Mouse (Mus musculus) adrenal gland, postnatal 10 days (tissue): ENCODE data around the gene Pskh1. TPM values are rescaled to one million over a fixed set of nuclear protein-coding genes. Genes with fewer than 3 reads are reported as not detected.
A peak's percentile ranks its signal among the peaks of the same experiment; 100 is the strongest.

Experiments used
- DNase-seq: peaks from one replicate; pipeline ENCODE4 v3.0.0; 2021; ENCODE audit warnings: mixed read lengths
- microRNA-seq: library from miRNA; unstranded; fragments of <30 nt; microRNA quantifications from one replicate; pipeline ENCODE4 v1.2.0, GENCODE M21; 2021
- total RNA-seq, 2 experiments: library from RNA; stranded (reverse); gene quantifications; 2 replicates each; pipeline ENCODE4 v1.2.3; 2021

The Pskh1 gene
- total RNA-seq, 2 experiments from 2014 or later: 32.9 to 35.6 TPM

GRCm38 (mm10) chr8:105957813-105958212 is 57.6 kb downstream of the Pskh1 start:
- peak; percentile 56 for DNase-seq

GRCm38 (mm10) chr8:105959350-105959749 is 59.1 kb downstream of the Pskh1 start:
- DNase-seq: peak; percentile 59

DNA sequence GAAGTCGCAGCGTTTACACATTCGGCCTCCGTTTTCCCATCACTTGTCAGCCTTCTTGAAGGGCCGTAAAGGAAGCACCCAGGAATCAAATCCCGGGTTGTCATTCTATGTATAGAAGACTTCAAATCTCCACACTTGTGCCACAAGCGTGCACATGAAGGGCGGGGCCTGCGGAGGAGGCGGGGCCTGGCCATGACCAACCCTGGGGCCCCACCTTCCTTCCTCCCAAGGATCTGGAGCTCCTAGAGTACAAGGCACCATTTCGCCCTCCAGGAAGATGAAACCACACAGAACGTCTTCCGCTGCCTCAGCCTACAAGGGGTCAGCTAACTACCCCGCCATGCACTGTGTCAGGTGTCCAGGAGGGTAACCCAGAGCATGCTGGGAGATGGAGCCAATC is 60.9 kb downstream of the Pskh1 start:
- no peak for DNase-seq

DNA sequence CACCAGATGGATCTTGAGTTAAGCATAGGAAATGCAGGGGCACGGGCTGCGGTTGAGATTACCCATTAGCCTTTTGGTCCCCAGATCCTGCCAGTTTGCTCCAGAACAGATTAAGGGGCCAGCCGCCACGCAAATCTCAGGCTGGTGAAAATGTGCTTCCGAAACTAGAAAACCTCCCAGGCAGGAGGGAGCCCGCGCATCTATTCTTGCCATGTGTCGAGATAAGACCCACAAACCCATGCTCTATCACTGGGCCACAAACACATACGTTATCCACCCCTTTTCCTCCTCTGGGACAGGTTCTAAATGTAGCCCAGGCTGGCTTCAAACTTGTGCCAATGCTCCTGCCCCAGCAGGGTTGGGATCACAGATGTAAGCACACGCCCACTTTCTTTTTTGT is 61.3 kb downstream of the Pskh1 start:
- no peak for DNase-seq

DNA sequence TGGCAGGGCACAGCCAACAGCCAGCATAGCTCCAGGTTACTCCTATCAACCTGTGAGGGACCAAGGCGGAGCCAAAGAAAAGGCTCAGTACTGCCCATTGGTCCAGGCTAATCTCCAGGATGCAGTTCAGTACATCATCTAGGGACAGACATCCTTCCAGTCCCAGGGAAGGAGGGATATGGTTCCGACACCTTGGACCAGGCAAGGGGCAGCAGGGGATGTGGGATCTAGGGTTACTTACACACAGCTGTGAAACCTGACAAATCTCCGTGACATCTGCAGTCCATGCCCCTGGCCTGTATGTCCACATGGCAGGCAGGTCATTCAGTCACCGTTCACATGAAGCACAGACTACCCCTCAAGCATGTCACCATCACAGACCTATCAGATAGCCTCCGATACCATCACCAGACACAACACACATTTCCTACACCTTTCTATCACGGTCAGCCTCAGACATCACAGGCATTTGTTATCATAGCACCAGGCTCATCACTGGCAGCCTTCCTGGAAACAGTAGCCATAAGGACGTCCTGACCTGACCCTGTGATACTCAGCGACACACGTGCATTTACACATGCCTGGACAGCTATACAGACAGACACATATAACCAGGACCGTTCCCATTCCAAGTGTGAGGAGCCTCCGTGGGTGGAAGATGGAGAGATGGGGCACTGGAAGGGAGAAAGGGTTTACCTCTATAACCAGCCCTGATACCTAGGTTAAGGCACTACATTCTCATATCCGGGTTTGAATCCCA is 64.4 kb downstream of the Pskh1 start:
- DNase-seq: no peak

DNA sequence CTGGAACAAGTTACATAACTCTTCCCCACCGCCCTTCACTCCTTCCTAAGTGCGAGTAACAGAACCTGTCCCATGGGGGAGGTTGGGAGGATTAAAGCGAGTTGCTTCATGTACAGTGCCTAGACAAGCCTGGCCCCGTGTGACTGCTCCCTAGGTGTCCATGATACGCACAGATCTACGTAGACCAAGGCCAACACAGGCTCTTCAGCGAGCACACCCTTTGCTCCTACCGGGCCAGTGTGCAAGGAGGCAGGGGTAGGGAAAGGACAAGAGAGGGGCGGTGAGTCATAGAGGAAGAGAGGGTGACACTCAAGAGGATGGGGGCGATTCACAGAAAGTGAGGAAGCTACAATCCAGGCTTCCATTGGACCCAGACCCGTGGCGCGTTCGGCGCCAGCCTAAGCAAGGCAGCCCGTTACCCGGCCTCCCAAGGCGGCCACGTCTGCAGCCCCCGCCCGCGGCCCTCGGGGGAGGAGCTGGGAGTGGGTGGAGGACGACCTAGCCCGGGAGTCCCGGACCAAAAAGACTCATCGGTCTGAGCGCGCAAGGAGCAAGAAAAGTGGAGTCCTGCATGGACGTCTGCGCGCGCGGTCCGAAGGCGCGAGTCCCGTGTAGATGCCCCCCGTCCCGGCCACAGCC is 65.1 kb downstream of the Pskh1 start:
- peak; percentile 74 for DNase-seq

DNA sequence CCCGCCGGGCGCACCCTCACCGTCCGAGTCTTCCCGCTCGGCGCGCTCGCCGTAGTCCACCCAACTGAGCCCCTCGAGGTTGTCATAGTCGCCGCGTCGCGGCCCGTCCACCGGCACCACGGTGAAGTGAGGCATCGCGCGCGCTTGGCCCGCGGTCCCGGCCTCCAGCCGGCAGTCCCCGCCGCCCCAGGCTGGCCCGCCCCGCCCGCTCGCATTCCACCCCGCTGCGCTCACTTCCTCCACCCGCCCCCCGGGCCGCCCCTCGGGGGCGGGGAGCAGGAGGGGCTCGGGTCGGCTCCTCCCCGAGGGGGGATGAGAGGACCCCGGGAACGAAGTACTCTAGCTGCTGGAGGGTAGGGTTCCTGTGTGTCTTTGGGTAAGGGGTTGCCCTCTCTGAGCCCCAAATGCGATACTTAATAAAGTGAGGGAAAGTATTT is 65.7 kb downstream of the Pskh1 start, which contains the start of gene Slc12a4:
Slc12a4 (minus strand) TSS at position 193 of the 437 bp plus-strand sequence.
- DNase-seq: peak; percentile 91

DNA sequence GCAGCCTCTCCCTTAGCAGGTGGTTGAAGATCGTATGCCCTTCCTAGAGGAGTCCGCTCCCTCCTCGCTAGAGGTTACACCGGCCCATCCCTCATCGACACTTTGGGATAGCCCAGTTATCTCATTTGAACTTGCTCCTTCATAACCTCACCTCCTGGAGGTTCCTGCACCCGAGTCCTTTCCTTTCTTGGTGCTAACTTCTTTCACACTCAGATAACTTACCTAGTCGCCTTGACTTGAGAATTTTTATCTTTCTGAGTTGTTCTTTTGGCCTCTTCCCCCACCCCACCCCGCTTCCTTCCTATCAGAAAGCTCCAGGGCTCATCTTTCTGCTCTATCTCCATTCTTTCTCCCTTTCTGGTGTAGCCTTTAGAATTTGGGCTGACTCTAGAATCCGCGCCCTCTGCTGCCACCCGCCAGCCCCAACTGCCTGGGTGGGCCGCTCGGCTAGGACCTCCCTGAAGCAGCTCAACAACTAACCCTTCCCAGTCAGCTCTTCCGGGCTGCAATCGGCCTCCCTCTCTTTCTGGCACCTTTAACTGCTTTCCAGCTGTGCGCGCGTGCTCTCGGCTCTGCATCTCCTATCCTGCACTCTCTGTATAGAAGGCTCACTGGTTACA is 66.6 kb downstream of the Pskh1 start:
- DNase-seq: peak; percentile 42

DNA sequence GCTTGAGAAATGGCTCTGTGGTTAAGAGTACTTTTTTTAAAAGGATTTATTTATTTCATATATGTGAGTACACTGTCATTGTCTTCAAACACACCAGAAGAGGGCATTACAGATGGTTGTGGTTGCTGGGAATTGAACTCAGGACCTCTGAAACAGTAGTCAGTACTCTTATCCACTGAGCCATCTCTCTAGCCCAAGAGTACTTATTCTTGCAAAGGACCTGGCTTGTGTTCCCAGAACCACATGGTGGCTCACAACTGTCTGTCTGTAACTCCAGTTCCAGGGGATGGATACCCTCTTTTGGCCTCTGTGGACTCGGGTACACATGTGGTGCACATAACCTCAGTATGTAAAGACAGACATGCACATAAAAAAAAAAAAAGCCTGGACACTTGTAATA is 69.1 kb downstream of the Pskh1 start:
- no peak for DNase-seq

- no peak for DNase-seq
These were observed 70.9 kb downstream of the Pskh1 start for GRCm38 (mm10) chr8:105971019-105971720.

GRCm38 (mm10) chr8:105975363-105975762 is 75.1 kb downstream of the Pskh1 start:
- no peak for DNase-seq

DNA sequence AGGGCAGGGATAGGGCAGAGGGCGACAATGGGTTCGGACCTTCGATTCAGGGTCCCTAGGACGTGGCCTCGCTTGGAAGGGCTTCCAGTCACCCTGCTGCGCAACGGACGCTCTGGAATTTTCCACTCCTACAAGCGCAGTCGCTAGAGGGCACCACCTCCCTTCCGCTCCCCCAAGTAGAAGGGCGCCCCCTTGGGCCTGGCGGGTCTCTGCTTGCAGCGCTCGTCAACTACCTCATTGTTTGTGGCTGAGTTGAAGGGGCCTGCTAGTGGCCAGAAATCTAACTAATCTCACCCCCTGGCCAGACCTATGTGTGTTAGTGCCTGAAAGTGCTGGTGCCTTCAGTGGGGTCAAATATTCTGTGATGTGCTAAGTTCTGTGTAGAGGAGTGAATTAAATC is 79.1 kb downstream of the Pskh1 start, which contains the start of gene Dpep3:
Dpep3 (minus strand) TSS at position 105 of the 400 bp plus-strand sequence.
- no peak for DNase-seq

DNA sequence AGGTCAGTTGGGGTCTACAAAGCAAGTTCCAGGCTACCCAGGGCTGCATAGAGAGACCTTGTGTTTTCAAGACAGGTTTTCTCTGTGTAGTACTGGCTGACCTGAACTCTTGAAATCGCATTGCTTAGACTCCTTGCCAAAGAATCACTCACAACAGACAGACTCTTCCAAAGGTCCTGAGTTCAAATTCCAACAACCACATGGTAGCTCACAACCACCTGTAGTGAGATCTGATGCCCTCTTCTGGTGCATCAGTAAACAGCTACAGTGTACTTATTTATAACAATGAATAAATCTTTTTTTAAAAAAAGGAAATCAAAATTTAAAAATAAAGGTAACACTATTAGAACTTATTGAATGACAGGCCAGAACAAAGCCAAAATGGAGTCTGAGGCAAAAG is 80.9 kb downstream of the Pskh1 start:
- no peak for DNase-seq

Small RNA genes within 50 kb of the gene (microRNA-seq; reads per million reads assigned to microRNA genes)
- not detected for gene Mir7074

Other genes with a start within 250 kb of the Pskh1 start
- 1 to 10 TPM; 3.6 to 4.5 TPM for gene Carmil2, start 214.2 kb upstream of the Pskh1 start, total RNA-seq
- 10 to 100 TPM; 27.9 to 28.2 TPM for gene Acd, start 199.3 kb upstream of the Pskh1 start, total RNA-seq
- 10 to 100 TPM in 1 of 2 experiments, 1 to 10 TPM in 1; 9.1 to 12.6 TPM for gene Pard6a, start 199.3 kb upstream of the Pskh1 start, total RNA-seq
- not detected for gene 4933405L10Rik, start 192.8 kb upstream of the Pskh1 start, total RNA-seq
- 1 to 10 TPM; 3.9 to 7.5 TPM for gene Enkd1, start 192.2 kb upstream of the Pskh1 start, total RNA-seq
- 10 to 100 TPM in 1 of 2 experiments, 1 to 10 TPM in 1; 7.5 to 12.8 TPM for gene Gfod2, start 141.8 kb upstream of the Pskh1 start, total RNA-seq
- 10 to 100 TPM; 25.4 to 30.0 TPM for gene Ranbp10, start 73.1 kb upstream of the Pskh1 start, total RNA-seq
- not detected for gene Tsnaxip1, start 72.7 kb upstream of the Pskh1 start, total RNA-seq
- gene Cenpt, start 47.2 kb upstream of the Pskh1 start, total RNA-seq: 10 to 100 TPM in 1 of 2 experiments, 1 to 10 TPM in 1; 7.6 to 10.4 TPM
- 10 to 100 TPM; 28.3 to 32.0 TPM for gene Thap11, start 45.3 kb upstream of the Pskh1 start, total RNA-seq
- 10 to 100 TPM; 39.1 to 40.1 TPM for gene Nutf2, start 39.9 kb upstream of the Pskh1 start, total RNA-seq
- 10 to 100 TPM; 28.0 to 35.3 TPM for gene Edc4, start 19.6 kb upstream of the Pskh1 start, total RNA-seq
- under 1 TPM in 1 of 2 experiments, not detected in 1; 0.55 TPM for gene Nrn1l, start 6.9 kb upstream of the Pskh1 start, total RNA-seq
- gene Ctrl, start 33.4 kb downstream of the Pskh1 start, total RNA-seq: under 1 TPM; 0.30 to 0.70 TPM
- gene Psmb10, start 38.0 kb downstream of the Pskh1 start, total RNA-seq: 10 to 100 TPM; 58.0 to 66.3 TPM
- gene Lcat, start 42.9 kb downstream of the Pskh1 start, total RNA-seq: 10 to 100 TPM; 39.2 to 89.9 TPM
- gene Slc12a4, start 65.7 kb downstream of the Pskh1 start, total RNA-seq: 10 to 100 TPM; 30.5 to 33.7 TPM
- not detected for gene Dpep3, start 79.0 kb downstream of the Pskh1 start, total RNA-seq
- gene Dus2, start 90.9 kb downstream of the Pskh1 start, total RNA-seq: 10 to 100 TPM; 13.5 to 15.2 TPM
- not detected for gene Dpep2nb, start 105.5 kb downstream of the Pskh1 start, total RNA-seq
- 10 to 100 TPM; 13.1 to 16.2 TPM for gene Ddx28, start 111.4 kb downstream of the Pskh1 start, total RNA-seq
- gene Nfatc3, start 158.4 kb downstream of the Pskh1 start, total RNA-seq: 10 to 100 TPM; 39.1 to 47.7 TPM
- gene Esrp2, start 236.5 kb downstream of the Pskh1 start, total RNA-seq: 10 to 100 TPM; 14.8 to 15.4 TPM
- gene Pla2g15, start 250.0 kb downstream of the Pskh1 start, total RNA-seq: 10 to 100 TPM; 17.6 to 21.4 TPM